Mouse (Mus musculus) thymus, adult 2 months (tissue): ENCODE results near the gene Lsm10. TPM values are rescaled to one million over a fixed set of nuclear protein-coding genes. Genes with fewer than 3 reads are reported as not detected.

Experiments
- DNase-seq: peaks from one replicate; pipeline ENCODE4 v3.0.0; 2021
- H3K27ac ChIP-seq: fragments of 200-500 bp; 2 replicates; pipeline ENCODE4 v1.5.1; 2012; ENCODE audit warnings: low read length, control low read depth; ENCODE audit not compliant: control insufficient read depth, insufficient read depth
- H3K27me3 ChIP-seq: fragments of 200-500 bp; 2 replicates; pipeline ENCODE4 v1.6.1; 2012; ENCODE audit warnings: mild to moderate bottlenecking, low read length, moderate library complexity, mixed read lengths; ENCODE audit not compliant: control insufficient read depth, insufficient read depth
- H3K36me3 ChIP-seq: fragments of 200-500 bp; 2 replicates; pipeline ENCODE4 v1.6.1; 2012; ENCODE audit warnings: mild to moderate bottlenecking, low read length, moderate library complexity; ENCODE audit not compliant: control insufficient read depth, insufficient read depth
- H3K4me1 ChIP-seq: fragments of 200-500 bp; replicated peaks from 2 replicates; pipeline ENCODE4 v1.6.1; 2012; ENCODE audit warnings: low read length; ENCODE audit not compliant: control insufficient read depth, insufficient read depth
- H3K4me3 ChIP-seq: fragments of 200-500 bp; 2 replicates; pipeline ENCODE4 v1.5.1; 2012; ENCODE audit warnings: mild to moderate bottlenecking, low read length, control low read depth, moderate library complexity; ENCODE audit not compliant: control insufficient read depth, insufficient read depth
- CTCF ChIP-seq: fragments of 200-500 bp; IDR thresholded peaks from 2 replicates; pipeline ENCODE4 v1.5.1; 2012; ENCODE audit warnings: mild to moderate bottlenecking, control low read depth, low read length, moderate library complexity, borderline replicate concordance; ENCODE audit not compliant: control insufficient read depth, poor library complexity, insufficient read depth; ENCODE audit errors: extremely low read depth
- POLR2A ChIP-seq: fragments of 200-500 bp; IDR thresholded peaks from 2 replicates; pipeline ENCODE4 v1.6.1; 2012; ENCODE audit warnings: mild to moderate bottlenecking, low read length, control low read depth, moderate library complexity; ENCODE audit not compliant: control insufficient read depth, poor library complexity, insufficient read depth; ENCODE audit errors: extremely low read depth
- WGBS: fragments of 180-500 bp; shearing (Covaris S2); methylation state at CpG from one replicate; pipeline ENCODE4 v1.1.7; 2018; 5-methylcytosine and 5-hydroxymethylcytosine counted together
- polyA plus RNA-seq: library from polyadenylated mRNA; depleted of rRNA; stranded (reverse); fragments of >200 nt; gene quantifications from 2 replicates; pipeline ENCODE4 v1.2.3, GENCODE M21; 2012

Lsm10 gene
- polyA plus RNA-seq, 1 experiment: 41.7 TPM

GRCm38 (mm10) chr4:126097711-126098253, 1.4 kb downstream of the Lsm10 start:
- H3K27ac ChIP-seq: no peak overlapping the region
- no peaks in the 10 kb centered on the region for H3K36me3 ChIP-seq
- no peak for DNase-seq
- H3K4me1 ChIP-seq: peaks cover 8% of the 10 kb centered on the region
- 96% methylated on average over 20 of the region's 20 CpGs for WGBS
- no peaks in the 10 kb centered on the region for H3K27me3 ChIP-seq
- no peak overlapping the region for H3K4me3 ChIP-seq
- TF ChIP-seq POLR2A: no peak
- 0 out of 2 replicates have a peak, but pooled peaks have one; percentile 8 for TF ChIP-seq CTCF

- H3K4me3 ChIP-seq: no peak overlapping the region
- H3K27me3 ChIP-seq: no peaks in the 10 kb centered on the region
- H3K4me1 ChIP-seq: peaks cover 16% of the 10 kb centered on the region
- TF ChIP-seq CTCF (no peak), POLR2A (no peak)
- no peaks in the 10 kb centered on the region for H3K36me3 ChIP-seq
- no peak overlapping the region for H3K27ac ChIP-seq
- 98% methylated on average over 3 of the region's 3 CpGs for WGBS
- no peak for DNase-seq
Measured at GRCm38 (mm10) chr4:126099365-126099764, 2.9 kb downstream of the Lsm10 start.

GRCm38 (mm10) chr4:126100764-126101163, 4.3 kb downstream of the Lsm10 start:
- 95% methylated on average over 3 of the region's 3 CpGs for WGBS
- H3K4me3 ChIP-seq: no peak overlapping the region

GRCm38 (mm10) chr4:126102061-126102841, 5.8 kb downstream of the Lsm10 start:
- no peaks in the 10 kb centered on the region for H3K27me3 ChIP-seq
- no peak overlapping the region for H3K27ac ChIP-seq
- H3K4me3 ChIP-seq: no peak overlapping the region
- peaks cover 16% of the 10 kb centered on the region for H3K4me1 ChIP-seq
- DNase-seq: no peak
- 81% methylated on average over 7 of the region's 7 CpGs for WGBS
- TF ChIP-seq POLR2A: no peak
- TF ChIP-seq CTCF: no peak
- H3K36me3 ChIP-seq: no peaks in the 10 kb centered on the region

More at GRCm38 (mm10) chr4:126100764-126101163, 4.3 kb downstream of the Lsm10 start:
- Histone ChIP-seq H3K27ac (no peak overlapping the region), H3K4me1 (peaks cover 20% of the 10 kb centered on the region), H3K27me3 (no peaks in the 10 kb centered on the region), H3K36me3 (no peaks in the 10 kb centered on the region)
- TF ChIP-seq CTCF (no peak), POLR2A (no peak)
- DNase-seq: no peak

- TF ChIP-seq CTCF (no peak), POLR2A (no peak)
- 2% methylated on average over 15 of the region's 15 CpGs for WGBS
- DNase-seq: peak; percentile 54
- H3K36me3 ChIP-seq: no peaks in the 10 kb centered on the region
- peak overlapping the region; percentile 33; the same call in 1 of the 2 replicates for H3K27ac ChIP-seq
- peak overlapping the region; percentile 47 for H3K4me3 ChIP-seq
- H3K4me1 ChIP-seq: peaks cover 12% of the 10 kb centered on the region
- H3K27me3 ChIP-seq: no peaks in the 10 kb centered on the region
Measured at GRCm38 (mm10) chr4:126103057-126103581, 6.7 kb downstream of the Lsm10 start.

GRCm38 (mm10) chr4:126103590-126104068, 7.2 kb downstream of the Lsm10 start, which contains the start of gene Stk40:
Gene Stk40 (plus strand): TSS chr4:126103957.
- Histone ChIP-seq H3K27ac (peak within 1 kb of the TSS; percentile 33; the same call in 1 of the 2 replicates), H3K36me3 (no peaks in the 10 kb centered on the region), H3K4me1 (peaks cover 12% of the 10 kb centered on the region), H3K4me3 (peak within 1 kb of the TSS; percentile 72), H3K27me3 (no peaks in the 10 kb centered on the region)
- peak; percentile 85 for TF ChIP-seq POLR2A
- TF ChIP-seq CTCF: peak; percentile 65; the same call in 1 of the 2 replicates
- peak; percentile 95 for DNase-seq
- 2% methylated on average over 34 of the region's 34 CpGs for WGBS
